ENCODE assay signal across 8 mouse cellular contexts in genomic region chr4:135271881-135272616, GRCm38 (mm10). TPM values are rescaled to one million over a fixed set of nuclear protein-coding genes. Genes with fewer than 3 reads are reported as not detected.
A peak's percentile ranks its signal among the peaks of the same experiment; 100 is the strongest.
DNase-seq lines count a peak whose midpoint lies in the region; ATAC-seq and TF ChIP-seq lines count a peak whose summit lies in the region.

No protein-coding gene starts in this region.

- H3K9me3 ChIP-seq in liver, embryonic 13.5 days (replicated peaks): no peaks in the 10 kb centered on the region

- DNase-seq in thymus, adult 18-20 months: peak; percentile 17 to 34
- no peak for DNase-seq in thymus, postnatal 0 days (ENCODE audit: low spot score)
- peak; percentile 8 to 43 for DNase-seq in cerebellum, postnatal 36 days
- DNase-seq in gastrocnemius, postnatal 14 days: peak; percentile 67
- DNase-seq in induced T-regulatory cell, adult 2 months (ENCODE audit: low read depth): peak; percentile 75
- DNase-seq in liver, embryonic 13.5 days: peak; percentile 60
- DNase-seq in thymus, postnatal 14 days: peak; percentile 67

- intact Hi-C loops in gastrocnemius, postnatal 14 days (cut with DNase I; ENCODE audit: low total_unique reads): loop anchor here (5.0 kb wide), 2 partner anchors 35 to 45 kb away; no protein-coding TSS in a partner anchor

- H3K27ac ChIP-seq in liver, embryonic 13.5 days: peak overlapping the region; percentile 97

- H3K79me2 ChIP-seq in myocyte (ENCODE audit: control insufficient read depth, insufficient read depth): peaks cover 50% of the 10 kb centered on the region

- peaks cover 73% of the 10 kb centered on the region for H3K4me1 ChIP-seq in liver, embryonic 13.5 days (replicated peaks)

- peak overlapping the region; percentile 80 for H3ac ChIP-seq in myocyte (ENCODE audit: control insufficient read depth, insufficient read length)

- ATAC-seq in liver, embryonic 13.5 days (ENCODE audit: low read depth): peak; percentile 62

- peak overlapping the region; percentile 98 for H3K9ac ChIP-seq in liver, embryonic 13.5 days

- H3K27me3 ChIP-seq in liver, embryonic 13.5 days: no peaks in the 10 kb centered on the region
- no peaks in the 10 kb centered on the region for H3K27me3 ChIP-seq in myocyte (ENCODE audit: control insufficient read depth, insufficient read depth, insufficient read length)

- peak overlapping the region; percentile 96 for H3K4me3 ChIP-seq in liver, embryonic 13.5 days (replicated peaks)
- peak overlapping the region; percentile 100 for H3K4me3 ChIP-seq in myocyte

- under 1% methylated on average over 66 of the region's 67 CpGs for WGBS in liver, embryonic 13.5 days (ENCODE audit: insufficient replicate concordance)

- peak overlapping the region; percentile 92 for H3K4me2 ChIP-seq in liver, embryonic 13.5 days
- H3K4me2 ChIP-seq in myocyte (ENCODE audit: low read depth): peak overlapping the region; percentile 100

- TF ChIP-seq POLR2A in myocyte (IDR thresholded peaks at IDR 0.05; ENCODE audit: insufficient read length, low read depth): no peak

- H3K36me3 ChIP-seq in liver, embryonic 13.5 days: peaks cover 27% of the 10 kb centered on the region
- peaks cover 32% of the 10 kb centered on the region for H3K36me3 ChIP-seq in myocyte (ENCODE audit: control insufficient read depth, insufficient read depth)

TF ChIP-seq in myocyte, 11 proteins besides CTCF, POLR2A, EP300 and RAD21:
- TF ChIP-seq MYOD1 (IDR thresholded peaks at IDR 0.05; ENCODE audit: control insufficient read depth in 1 of 3, insufficient read length in 2 of 3, low read depth in 2 of 3): peak in 1 of 3 experiments; percentile 63
- TF ChIP-seq REST (IDR thresholded peaks at IDR 0.05; ENCODE audit: insufficient read depth, insufficient read length): no peak
- TF ChIP-seq USF1 (IDR thresholded peaks at IDR 0.05; ENCODE audit: low read depth): no peak
- TF ChIP-seq CEBPB (IDR thresholded peaks at IDR 0.05; ENCODE audit: insufficient read depth, poor library complexity, severe bottlenecking): no peak
- TF ChIP-seq TCF12 (IDR thresholded peaks at IDR 0.05; ENCODE audit: insufficient read depth, poor library complexity, severe bottlenecking): no peak
- peak in 1 of 3 experiments; percentile 20 for TF ChIP-seq MYOG (IDR thresholded peaks at IDR 0.05; ENCODE audit: control insufficient read depth in 1 of 3, insufficient read depth in 1 of 3, insufficient read length in 2 of 3, low read depth in 2 of 3)
- no peak for TF ChIP-seq SRF (IDR thresholded peaks at IDR 0.05; ENCODE audit: control insufficient read depth, insufficient read length, low read depth)

RNA-seq across cellular contexts. Expression of gene Clic4, which starts 0.6 kb away (rescaled TPM):
- 71.1 and 72.5 TPM in 2 replicates for polyA plus RNA-seq in thymus, postnatal 0 days (2015; fragmentation: Nextera tagmentation; extraction: Ambion mirVana)
- total RNA-seq in gastrocnemius, postnatal 14 days (2021): 10 to 100 TPM; 41.0 to 50.9 TPM
- polyA plus RNA-seq in liver, embryonic 13.5 days (2015; fragmentation: Nextera tagmentation; extraction: Ambion mirVana): 109 and 131 TPM in 2 replicates
- 250 TPM for polyA plus RNA-seq in myocyte (2012; fragmentation: generic; extraction: Trizol)
